Mouse (Mus musculus) ES-E14 (cell line): ENCODE data around the gene Synrg. TPM values are rescaled to one million over a fixed set of nuclear protein-coding genes. Genes with fewer than 3 reads are reported as not detected.

Experiments
- DNase-seq: peaks from one replicate; pipeline ENCODE4 v3.0.0-alpha.2; 2013; ENCODE audit warnings: low read depth, low spot score
- H3K27ac ChIP-seq: 2 replicates; pipeline ENCODE4 v1.5.1; 2012; ENCODE audit warnings: low read depth, mild to moderate bottlenecking, low read length, moderate library complexity, mixed read lengths; ENCODE audit not compliant: poor library complexity, insufficient read depth, severe bottlenecking
- H3K36me3 ChIP-seq: 2 replicates; pipeline ENCODE4 v1.6.1; 2012; ENCODE audit warnings: mild to moderate bottlenecking, low read length, moderate library complexity, mixed read lengths; ENCODE audit not compliant: control insufficient read depth, poor library complexity, insufficient read depth, severe bottlenecking
- H3K4me1 ChIP-seq, 2 experiments: fragments of 150-350 bp in 1 of 2; sonication (generic) in 1 of 2; 2 replicates each; pipeline ENCODE4 v1.6.1; 2012; ENCODE audit warnings: low read length in 2 of 2, mild to moderate bottlenecking in 1 of 2, mixed read lengths in 1 of 2; ENCODE audit not compliant: control insufficient read depth in 2 of 2, insufficient read depth in 2 of 2, poor library complexity in 1 of 2
- H3K4me3 ChIP-seq, 2 experiments: fragments of 150-350 bp in 1 of 2; sonication (generic) in 1 of 2; 2 replicates each; pipeline ENCODE4 v1.5.1; 2012; ENCODE audit warnings: low read length in 2 of 2, low read depth in 1 of 2, mild to moderate bottlenecking in 1 of 2, mixed read lengths in 1 of 2; ENCODE audit not compliant: insufficient read depth in 1 of 2, poor library complexity in 1 of 2, severe bottlenecking in 1 of 2
- H3K9ac ChIP-seq: 2 replicates; pipeline ENCODE4 v1.6.1; 2012; ENCODE audit warnings: low read depth, mild to moderate bottlenecking, low read length, mixed read lengths; ENCODE audit not compliant: poor library complexity, insufficient read depth, severe bottlenecking
- H3K9me3 ChIP-seq: fragments of 150-350 bp; sonication (generic); 2 replicates; pipeline ENCODE4 v1.6.1; 2012; ENCODE audit warnings: low read depth, mild to moderate bottlenecking, low read length; ENCODE audit not compliant: control insufficient read depth, insufficient read depth
- CHD2 ChIP-seq: IDR thresholded peaks from 2 replicates; pipeline ENCODE4 v1.6.1; 2014; ENCODE audit warnings: mild to moderate bottlenecking, low read depth, low read length, inconsistent platforms
- HCFC1 ChIP-seq: IDR thresholded peaks from 2 replicates; pipeline ENCODE4 v1.6.1; 2012; ENCODE audit warnings: low read length, inconsistent platforms, borderline replicate concordance; ENCODE audit not compliant: insufficient read depth
- MAFK ChIP-seq: IDR thresholded peaks from 2 replicates; pipeline ENCODE4 v1.6.1; 2014; ENCODE audit warnings: mild to moderate bottlenecking, low read depth, low read length, inconsistent platforms; ENCODE audit not compliant: insufficient read depth
- ZC3H11A ChIP-seq: IDR thresholded peaks from 2 replicates; pipeline ENCODE4 v1.6.1; 2012; ENCODE audit warnings: low read depth, mild to moderate bottlenecking, inconsistent platforms, low read length, borderline replicate concordance
- ZNF384 ChIP-seq: IDR thresholded peaks from 2 replicates; pipeline ENCODE4 v1.6.1; 2012; ENCODE audit warnings: low read depth, low read length, inconsistent platforms
- in situ Hi-C, 2 experiments: fragments of 600-800 bp; cut with MboI; formaldehyde crosslinking; loops; one replicate each; pipeline ENCODE4 v1.15.1; 2025; ENCODE audit warnings: low sequenced_read_pairs in 2 of 2, inconsistent platforms in 1 of 2; ENCODE audit not compliant: unreplicated experiment in 2 of 2
- total RNA-seq: library from RNA; depleted of rRNA; stranded (reverse); fragments of 300-350 nt; gene quantifications from 2 replicates; pipeline ENCODE4 v1.2.3, GENCODE M21; 2012

Gene Synrg
- total RNA-seq, 1 experiment = 10.8 TPM

DNA sequence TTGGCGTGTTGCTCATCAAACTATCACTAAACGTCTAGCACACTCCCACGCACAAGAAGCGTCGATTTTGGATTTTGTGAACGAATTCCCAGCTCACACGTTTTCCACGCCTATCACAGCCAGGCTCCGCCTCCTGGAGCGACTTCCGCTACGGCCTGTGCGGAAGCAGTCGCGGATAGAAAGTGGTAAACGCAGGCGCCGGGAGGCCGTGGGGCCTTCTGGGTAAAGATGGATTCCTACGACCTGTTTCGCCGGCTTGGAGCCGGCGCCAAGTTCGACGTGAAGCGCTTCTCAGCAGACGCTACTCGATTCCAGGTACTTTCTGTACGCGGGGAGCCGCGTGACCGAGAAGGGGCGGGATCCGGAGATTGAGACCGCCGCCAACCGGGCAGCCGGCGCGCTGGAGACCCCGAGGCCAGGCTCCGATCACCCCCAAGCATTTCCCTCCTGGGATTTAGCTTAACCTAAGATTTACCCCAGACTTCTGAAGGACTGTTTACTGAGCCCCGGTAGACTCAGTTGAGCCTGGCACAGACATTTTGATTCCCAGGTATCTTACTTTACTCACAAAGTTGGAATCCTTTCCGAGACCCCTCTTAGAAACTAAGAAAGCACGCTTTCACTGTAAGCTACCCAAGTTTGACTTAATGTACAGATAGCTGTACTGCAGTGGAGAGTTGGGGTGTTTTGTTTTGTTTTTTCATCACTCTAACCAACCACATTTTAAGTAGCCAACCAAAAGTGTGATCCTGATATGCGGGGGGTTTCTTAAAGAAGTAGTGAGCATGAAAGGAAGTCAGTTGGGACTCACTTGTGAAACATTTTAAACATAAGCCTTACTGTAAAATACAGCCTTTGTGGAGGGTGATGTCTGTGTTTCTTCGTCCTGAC, 22.0 kb upstream of the Synrg start, which contains the start of gene Ddx52:
Gene Ddx52, plus strand, starts transcription at position 113 of the 891 bp plus-strand sequence.
- TF ChIP-seq CHD2 (no peak), HCFC1 (peak; percentile 72; the same call in 1 of the 2 replicates), ZNF384 (no peak)
- Histone ChIP-seq H3K27ac (peak within 1 kb of the TSS; percentile 69; the same call in 1 of the 2 replicates), H3K9ac (peak within 1 kb of the TSS; percentile 96), H3K9me3 (no peaks in the 10 kb centered on the region), H3K4me1 (no peaks in the 10 kb centered on the region; a peak in 1 of 4 replicates), H3K4me3 (peak within 1 kb of the TSS; percentile 88 to 94), H3K36me3 (peaks cover 11% of the 10 kb centered on the region)
- in situ Hi-C loops = no loop called here
- DNase-seq = peak; percentile 85

DNA sequence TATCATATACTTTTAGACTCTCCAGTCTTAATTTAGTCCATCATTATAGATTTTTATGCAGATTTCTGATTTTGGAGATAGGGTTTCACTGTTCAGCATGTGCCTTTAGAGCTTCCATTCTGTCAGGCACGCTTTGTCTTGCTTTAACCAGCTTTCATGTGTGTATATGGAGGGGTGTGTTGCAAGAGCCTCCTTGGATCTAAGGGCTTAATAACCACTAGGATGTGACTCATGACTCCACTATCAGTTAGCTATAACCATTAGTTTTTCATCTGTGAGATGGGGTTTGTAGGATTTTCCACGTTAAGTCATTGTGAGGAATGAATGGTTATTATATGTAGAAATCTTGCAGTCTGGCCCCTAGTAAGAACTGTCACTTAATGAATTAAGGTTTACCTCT, 7.4 kb upstream of the Synrg start:
- no peak for TF ChIP-seq HCFC1
- TF ChIP-seq ZC3H11A = no peak
- no peak for TF ChIP-seq MAFK
- TF ChIP-seq ZNF384 = no peak
- no peak for TF ChIP-seq CHD2
- DNase-seq = no peak
- H3K36me3 ChIP-seq = peaks cover 29% of the 10 kb centered on the region
- H3K9ac ChIP-seq = no peak overlapping the region
- H3K9me3 ChIP-seq = no peaks in the 10 kb centered on the region
- in situ Hi-C loops = no loop called here
- H3K4me1 ChIP-seq = no peaks in the 10 kb centered on the region
- no peak overlapping the region for H3K27ac ChIP-seq
- H3K4me3 ChIP-seq = no peak overlapping the region

DNA sequence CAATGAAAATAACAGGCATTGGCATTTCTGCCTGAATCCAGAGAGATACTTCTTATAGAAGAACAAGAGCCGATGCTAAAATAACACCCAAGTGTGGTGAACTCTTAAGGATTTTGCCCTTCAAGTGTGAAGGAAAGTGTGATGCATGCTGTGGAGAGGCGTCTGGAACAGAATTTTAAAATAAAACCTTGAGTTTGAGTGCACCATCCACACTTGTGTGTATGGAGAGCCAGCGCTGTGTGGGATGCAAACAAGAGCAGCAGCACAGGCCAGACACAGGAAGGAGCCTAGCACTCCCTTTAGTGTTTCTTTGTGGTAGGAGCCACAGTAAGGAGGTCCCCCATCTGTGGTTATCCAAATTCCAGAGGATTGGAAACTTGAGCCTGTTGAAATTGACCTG, 2.2 kb upstream of the Synrg start:
- H3K9ac ChIP-seq = no peak overlapping the region
- H3K4me1 ChIP-seq = no peaks in the 10 kb centered on the region
- no peak overlapping the region for H3K4me3 ChIP-seq
- no peaks in the 10 kb centered on the region for H3K9me3 ChIP-seq
- no peak for DNase-seq
- TF ChIP-seq CHD2 (no peak), ZNF384 (no peak), ZC3H11A (no peak), MAFK (no peak)
- H3K27ac ChIP-seq = no peak overlapping the region
- in situ Hi-C loops = no loop called here
- H3K36me3 ChIP-seq = peaks cover 12% of the 10 kb centered on the region

DNA sequence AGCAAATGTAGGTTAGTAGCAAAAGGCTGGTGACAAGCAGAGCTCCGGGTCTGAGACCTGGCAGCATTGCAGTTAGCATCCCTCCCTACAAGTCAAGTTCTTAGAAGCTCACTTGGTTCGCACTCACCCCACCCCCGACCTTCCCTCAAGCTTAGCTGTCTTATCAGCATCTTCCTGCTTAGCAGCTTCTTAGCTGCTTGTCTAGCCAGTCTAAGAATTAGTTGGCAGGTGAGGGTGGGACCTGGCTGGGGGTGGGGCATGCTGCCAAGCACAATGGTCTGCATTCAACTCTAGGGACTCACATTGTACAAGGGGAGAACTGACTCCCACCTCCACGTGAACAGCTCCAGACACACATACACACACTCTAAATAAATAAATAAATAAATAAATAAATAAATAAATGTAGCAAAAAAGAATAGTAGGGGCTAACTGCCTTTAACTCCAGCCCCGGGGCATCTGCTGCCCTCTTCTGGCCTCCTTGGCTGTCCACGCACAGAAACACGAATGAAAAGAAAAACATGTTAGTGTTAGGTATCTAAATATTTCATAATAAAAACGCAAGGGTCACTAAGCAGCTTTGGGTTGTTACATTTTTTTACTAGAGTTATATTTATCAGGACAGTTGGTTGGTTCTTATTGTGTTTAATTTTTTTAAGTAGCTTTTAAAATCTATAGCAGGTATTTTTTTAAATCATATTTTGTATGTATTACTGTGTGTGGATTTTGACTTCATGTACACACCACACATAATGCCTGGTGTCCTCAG, 3.4 kb downstream of the Synrg start:
- no peaks in the 10 kb centered on the region for H3K36me3 ChIP-seq
- peak overlapping the region; percentile 6; the same call in 1 of the 2 replicates for H3K27ac ChIP-seq
- in situ Hi-C loops = no loop called here
- TF ChIP-seq ZNF384 = no peak
- no peak for TF ChIP-seq MAFK
- TF ChIP-seq ZC3H11A = no peak
- TF ChIP-seq CHD2 = no peak
- TF ChIP-seq HCFC1 = no peak
- no peak overlapping the region for H3K9ac ChIP-seq
- no peak overlapping the region for H3K4me3 ChIP-seq
- DNase-seq = no peak
- H3K4me1 ChIP-seq = peaks cover 1 to 5% of the 10 kb centered on the region in 2 experiments; a peak in 2 of 4 replicates
- no peaks in the 10 kb centered on the region for H3K9me3 ChIP-seq
